Mouse (Mus musculus): ENCODE measurements around the gene Sipa1l3.

- TF ChIP-seq CTCF (IDR thresholded peaks at IDR 0.05; ENCODE audit: low read depth) (no peak), EP300 (optimal IDR thresholded peaks at IDR 0.05) (no peak)
These were observed 127.2 kb downstream of the Sipa1l3 start for GRCm38 (mm10) chr7:29391112-29391760.

All from stomach, postnatal 0 days (tissue).